Mouse (Mus musculus) embryonic stem cell, embryonic (primary cell): ENCODE data around the gene Syne3.

Experiments
- CTCF ChIA-PET, 4 experiments: fragments of 300-600 bp in 2 of 4; fragments of 350-600 bp in 2 of 4; sonication (Branson Sonifier 250); formaldehyde crosslinking; loops; one replicate each; lab custom pipeline; 2022; ENCODE audit warnings: inconsistent platforms in 2 of 4; lab: Charles Lee
- POLR2A ChIA-PET, 4 experiments: fragments of 300-600 bp in 2 of 4; fragments of 350-600 bp in 2 of 4; sonication (Branson Sonifier 250); formaldehyde crosslinking; loops; one replicate each; lab custom pipeline; 2022; ENCODE audit warnings: antibody characterized with exemption in 4 of 4, inconsistent platforms in 1 of 4; lab: Charles Lee

Syne3 gene

DNA sequence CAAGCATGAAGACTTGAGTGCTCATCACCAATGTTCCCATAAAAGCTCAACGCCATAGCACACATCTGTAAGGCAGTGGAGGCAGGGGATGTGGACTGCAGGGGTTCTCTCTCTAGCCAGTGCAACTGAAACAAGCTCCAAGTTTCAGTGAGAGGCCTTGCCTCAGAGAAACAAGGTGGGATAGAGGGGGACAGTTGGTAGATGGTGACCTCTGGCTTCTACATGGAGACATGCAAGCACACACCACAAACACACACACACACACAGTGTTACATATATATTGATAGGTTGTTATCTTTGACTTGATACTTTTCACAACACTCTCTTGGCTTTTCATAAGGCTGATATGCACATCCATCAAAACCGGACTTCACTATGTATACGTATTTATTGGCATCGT lies 2.7 kb upstream of the Syne3 start:
- POLR2A ChIA-PET = interaction anchor here in 2 of 4 experiments (0.6 to 1.5 kb wide), 8 partner anchors 9 to 213 kb away, joined by 3 to 4 read pairs (median 3); no protein-coding TSS in a partner anchor

DNA sequence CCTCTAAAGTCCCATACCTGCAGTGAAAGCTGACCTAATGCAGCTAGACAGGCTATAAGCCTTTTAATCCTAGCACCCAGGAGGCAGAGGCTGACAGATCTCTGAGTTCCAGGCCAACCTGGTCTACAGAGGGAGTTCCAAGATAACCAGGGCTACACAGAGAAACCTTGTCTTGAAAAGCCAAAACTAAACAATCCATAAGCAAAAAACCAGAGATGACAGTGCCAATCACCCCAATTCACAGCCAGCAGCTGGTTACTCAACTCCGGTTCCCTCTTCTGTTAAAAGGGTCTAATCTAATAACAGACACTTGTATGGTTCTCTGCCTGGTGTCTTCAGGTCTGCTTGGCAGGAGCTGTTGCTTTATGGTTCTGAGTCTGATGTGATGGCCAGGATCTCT lies 2.0 kb upstream of the Syne3 start:
- CTCF ChIA-PET = interaction anchor here in 2 of 4 experiments (0.5 to 1.6 kb wide), 3 partner anchors 16 to 593 kb away, joined by 3 to 6 read pairs (median 4); no protein-coding TSS in a partner anchor
- POLR2A ChIA-PET = interaction anchor here in 1 of 4 experiments (0.8 to 1.5 kb wide), 8 partner anchors 9 to 213 kb away, joined by 3 to 4 read pairs (median 3); partner anchors contain the start of gene Glrx5

More for the DNA sequence above, 2.7 kb upstream of the Syne3 start:
- CTCF ChIA-PET = interaction anchor here in 2 of 4 experiments (0.6 to 1.7 kb wide), 6 partner anchors 15 to 486 kb away, joined by 3 to 5 read pairs (median 4); no protein-coding TSS in a partner anchor

DNA sequence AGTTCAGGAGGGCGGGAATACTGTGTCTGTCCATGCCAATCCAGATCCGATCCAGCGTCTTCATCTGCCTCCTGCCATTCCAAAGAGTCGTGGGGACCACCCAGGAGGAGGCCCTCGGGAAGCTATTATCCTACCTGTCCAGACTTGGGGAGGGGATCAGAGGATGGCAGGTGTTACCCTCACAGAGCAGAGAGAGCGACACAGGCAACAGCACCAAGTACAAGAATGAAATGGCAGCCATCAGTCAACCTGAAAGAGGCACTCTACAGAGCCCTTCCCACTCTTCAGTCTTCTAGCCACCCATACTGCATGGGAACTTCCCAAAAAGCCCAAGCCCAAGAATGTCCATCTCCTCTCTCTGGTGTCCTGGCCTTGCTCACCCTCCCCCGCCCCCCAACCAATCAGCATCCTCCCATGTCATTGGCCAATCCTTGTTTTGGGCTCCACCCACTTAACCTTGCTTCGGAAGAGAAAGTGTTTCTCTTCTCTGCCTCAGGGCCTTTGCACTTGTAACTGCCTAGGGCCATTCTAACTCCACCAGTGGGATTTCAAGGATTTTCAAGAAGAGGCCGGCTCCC lies 693 bp upstream of the Syne3 start:
- ChIA-PET POLR2A (interaction anchor here in 1 of 4 experiments (1.5 to 2.9 kb wide), 3 partner anchors 10 to 249 kb away, joined by 4 to 20 read pairs (median 14); no protein-coding TSS in a partner anchor), CTCF (interaction anchor here in 2 of 4 experiments (0.5 to 1.9 kb wide), 4 partner anchors 15 to 94 kb away, joined by 3 to 13 read pairs (median 4); no protein-coding TSS in a partner anchor)

DNA sequence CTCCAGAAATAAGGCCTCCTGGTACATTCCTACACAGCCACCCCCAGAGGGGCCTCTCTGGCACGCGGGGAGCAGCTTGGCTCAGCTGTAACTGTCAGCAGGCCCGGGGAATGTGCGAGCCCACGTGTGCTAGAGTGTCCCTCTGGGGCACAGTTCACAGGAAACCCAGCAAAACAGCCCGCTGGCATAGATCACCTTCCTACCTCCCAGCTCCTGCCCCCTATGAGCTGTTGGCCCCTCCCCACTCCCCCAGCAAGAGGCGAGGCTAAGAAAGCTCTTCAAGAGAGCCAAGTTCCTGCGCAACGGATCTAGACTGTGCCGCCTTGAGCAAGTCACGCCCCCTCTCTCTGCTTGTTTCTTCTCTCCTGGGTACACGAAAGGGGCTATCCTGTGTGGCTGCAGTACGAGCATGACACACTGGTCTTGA lies 844 bp downstream of the Syne3 start:
- ChIA-PET POLR2A (interaction anchor here in 3 of 4 experiments (0.5 to 2.9 kb wide), 12 partner anchors 8 to 574 kb away, joined by 3 to 20 read pairs (median 5); partner anchors contain the start of gene Glrx5 (in 1 of the 3)), CTCF (interaction anchor here (0.6 to 1.9 kb wide), 10 partner anchors 17 to 459 kb away, joined by 3 to 13 read pairs (median 3); no protein-coding TSS in a partner anchor)

DNA sequence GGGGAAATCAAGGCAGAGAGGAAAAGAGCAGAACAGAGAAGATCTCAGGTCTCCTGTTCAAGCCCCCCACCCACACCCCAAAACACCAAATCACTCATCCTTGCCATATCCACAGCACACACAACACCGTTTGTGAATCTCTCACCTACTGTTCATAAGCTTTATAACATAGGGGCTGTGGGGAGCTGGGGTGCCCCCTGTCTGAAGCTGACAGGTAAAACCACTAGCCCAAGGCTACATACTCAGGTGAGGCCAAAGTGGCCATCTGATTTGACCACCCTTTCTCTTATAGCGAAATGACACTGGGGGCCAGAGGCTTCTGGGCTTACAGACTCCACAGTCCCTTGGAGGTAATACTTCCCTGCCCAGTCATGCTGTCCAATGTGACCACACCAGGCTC lies 1.5 kb downstream of the Syne3 start:
- ChIA-PET POLR2A (interaction anchor here in 3 of 4 experiments (0.7 to 2.9 kb wide), 9 partner anchors 9 to 24 kb away, joined by 3 to 20 read pairs (median 5); partner anchors contain the start of gene Glrx5 (in 1 of the 3)), CTCF (interaction anchor here in 3 of 4 experiments (0.6 to 1.9 kb wide), 9 partner anchors 17 to 460 kb away, joined by 3 to 13 read pairs (median 3); no protein-coding TSS in a partner anchor)

DNA sequence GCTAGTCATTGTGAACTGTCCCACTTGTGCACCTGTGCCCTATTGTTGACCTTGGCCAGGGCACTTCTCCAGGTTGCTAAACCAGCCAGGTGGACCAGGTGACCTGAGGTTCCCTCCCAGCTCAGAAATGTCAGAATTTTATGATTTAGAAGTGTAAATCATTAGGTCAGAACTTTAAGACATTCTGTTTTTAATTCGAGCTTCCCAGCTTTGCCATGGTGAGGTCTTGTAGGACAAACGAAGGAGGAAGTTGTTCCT lies 4.0 kb downstream of the Syne3 start:
- POLR2A ChIA-PET = interaction anchor here in 1 of 4 experiments (0.7 kb wide), 1 partner anchor 21 kb away, joined by 3 read pairs; no protein-coding TSS in a partner anchor
- CTCF ChIA-PET = interaction anchor here in 2 of 4 experiments (0.5 to 1.4 kb wide), 4 partner anchors 17 to 438 kb away, joined by 3 to 9 read pairs (median 6); no protein-coding TSS in a partner anchor

DNA sequence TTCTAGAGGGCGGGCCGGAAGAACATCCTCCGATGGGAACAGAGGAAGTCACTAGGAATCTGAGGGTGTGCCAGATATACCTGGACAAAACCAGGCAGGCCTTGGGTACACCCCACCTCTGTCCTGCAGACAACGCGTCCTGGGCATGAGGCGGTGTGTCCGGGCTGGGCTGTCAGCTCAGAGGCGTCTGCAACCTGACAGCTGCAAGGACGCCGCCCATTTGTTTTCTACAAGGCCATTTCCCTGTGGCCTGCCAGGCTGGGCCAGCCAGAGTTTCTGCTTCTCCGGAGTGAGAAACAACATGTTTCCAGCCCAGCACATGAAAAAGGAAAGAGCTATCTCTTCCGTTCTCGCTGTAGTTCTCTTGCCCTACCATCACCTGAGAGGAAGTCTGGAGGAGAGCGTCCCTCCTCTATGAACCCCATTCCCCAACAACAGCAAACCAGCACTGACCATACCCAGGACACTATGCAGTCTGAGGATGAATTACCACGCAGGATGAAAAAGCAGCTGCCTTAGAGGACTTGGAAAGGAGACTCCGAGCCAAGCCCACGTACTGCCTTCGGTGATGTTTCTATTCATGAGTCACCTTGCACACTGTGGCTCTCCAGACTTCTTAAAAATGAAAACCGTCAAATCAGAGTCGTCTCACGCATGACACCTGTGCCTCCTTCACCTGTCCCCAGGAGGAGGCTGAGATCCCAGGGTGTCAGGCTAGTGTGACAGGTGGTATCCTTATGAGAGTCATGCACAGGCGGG lies 4.5 kb downstream of the Syne3 start:
- ChIA-PET POLR2A (interaction anchor here in 1 of 4 experiments (1.6 kb wide), 1 partner anchor 23 kb away, joined by 3 read pairs; no protein-coding TSS in a partner anchor), CTCF (interaction anchor here (0.5 to 2.6 kb wide), 6 partner anchors 17 to 493 kb away, joined by 3 to 14 read pairs (median 6); no protein-coding TSS in a partner anchor)

DNA sequence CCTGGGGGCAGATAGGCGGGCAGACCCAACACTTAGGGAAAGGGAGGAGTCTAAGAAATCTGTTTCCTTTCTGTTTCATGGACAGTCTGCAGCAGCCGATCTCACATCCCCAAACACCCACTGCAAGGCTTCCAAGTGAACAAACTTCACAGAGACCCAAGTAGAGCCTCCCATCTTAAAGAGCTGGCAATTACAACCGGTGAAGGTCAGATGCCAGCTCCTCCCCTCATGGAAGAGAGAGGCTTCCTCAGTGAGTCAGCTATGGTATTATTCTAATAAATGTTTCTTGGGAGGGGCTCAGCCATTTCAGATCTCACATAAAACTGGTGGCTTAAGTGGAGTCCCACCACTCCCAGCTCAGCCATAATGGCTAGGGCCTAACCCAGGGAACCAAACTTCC lies 5.9 kb downstream of the Syne3 start:
- ChIA-PET CTCF (interaction anchor here in 3 of 4 experiments (0.6 to 2.6 kb wide), 7 partner anchors 17 to 70 kb away, joined by 3 to 16 read pairs (median 3); no protein-coding TSS in a partner anchor), POLR2A (interaction anchor here in 2 of 4 experiments (0.6 to 1.6 kb wide), 3 partner anchors 8 to 24 kb away, joined by 3 to 5 read pairs (median 3); no protein-coding TSS in a partner anchor)

DNA sequence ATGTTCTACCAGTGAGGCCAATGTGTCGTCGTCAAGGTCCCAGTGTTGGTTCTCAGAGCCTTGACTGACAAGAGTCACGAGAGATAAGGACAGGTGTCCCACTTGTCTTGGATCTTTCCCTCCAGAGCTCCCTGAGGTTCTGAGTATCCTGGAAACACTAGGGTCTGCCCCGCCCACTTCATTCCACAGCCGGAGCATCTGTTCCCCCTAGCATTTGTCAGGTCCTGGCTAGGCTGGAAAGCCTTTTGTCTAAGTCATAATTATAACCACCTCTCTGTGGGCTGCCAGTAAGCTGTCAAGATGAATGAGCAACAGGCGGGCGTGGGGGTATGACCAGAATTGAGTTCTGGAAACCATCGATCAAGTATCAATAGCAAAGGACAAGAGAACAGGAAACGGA lies 6.5 kb downstream of the Syne3 start:
- CTCF ChIA-PET = interaction anchor here in 3 of 4 experiments (0.8 to 2.6 kb wide), 10 partner anchors 17 to 71 kb away, joined by 3 to 16 read pairs (median 5); no protein-coding TSS in a partner anchor
- POLR2A ChIA-PET = interaction anchor here in 3 of 4 experiments (0.6 to 1.5 kb wide), 7 partner anchors 8 to 242 kb away, joined by 3 to 5 read pairs (median 3); partner anchors contain the start of gene Glrx5 (in 1 of the 3)

DNA sequence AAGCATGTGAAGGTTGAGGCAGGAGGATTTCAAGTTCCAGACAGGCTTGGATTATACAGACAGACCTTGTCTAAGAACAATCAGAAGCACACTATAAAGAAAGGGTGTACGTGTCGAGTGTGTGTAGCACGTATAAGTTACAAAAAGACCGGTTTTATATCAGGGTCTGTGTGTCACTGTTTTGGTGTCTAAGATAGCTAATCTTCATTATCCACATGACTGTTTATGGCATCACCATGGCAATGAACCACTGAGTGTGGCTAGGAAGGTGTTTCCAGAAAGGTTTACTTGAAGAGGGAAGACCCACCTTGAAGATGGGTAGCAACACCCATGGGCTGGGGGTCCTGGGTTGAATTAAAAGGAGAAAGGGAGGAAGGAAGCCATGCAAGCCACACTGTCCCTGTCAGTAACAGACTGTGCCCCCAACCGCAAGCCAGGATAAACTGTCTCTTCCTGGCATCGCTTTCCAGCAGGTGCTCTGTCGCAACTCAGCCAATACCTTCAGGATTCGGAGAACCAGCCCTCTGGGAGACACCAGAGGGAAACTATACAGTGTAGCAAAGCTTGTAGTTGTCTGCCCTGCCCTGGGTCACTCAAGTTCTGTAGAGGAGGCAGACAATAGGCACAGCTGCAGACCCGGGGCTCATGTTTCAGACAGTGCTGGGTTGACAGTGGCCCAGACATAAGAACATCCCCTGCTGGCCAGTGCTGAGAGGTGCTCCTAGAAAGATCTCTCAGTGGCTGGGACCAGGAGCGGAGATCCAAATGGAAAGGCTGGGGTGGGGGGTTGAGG lies 7.1 kb downstream of the Syne3 start:
- CTCF ChIA-PET = interaction anchor here in 3 of 4 experiments (0.8 to 2.6 kb wide), 12 partner anchors 16 to 71 kb away, joined by 3 to 16 read pairs (median 4); no protein-coding TSS in a partner anchor
- POLR2A ChIA-PET = interaction anchor here in 3 of 4 experiments (0.6 to 1.5 kb wide), 8 partner anchors 9 to 241 kb away, joined by 3 to 5 read pairs (median 3); partner anchors contain the start of gene Glrx5 (in 1 of the 3)

DNA sequence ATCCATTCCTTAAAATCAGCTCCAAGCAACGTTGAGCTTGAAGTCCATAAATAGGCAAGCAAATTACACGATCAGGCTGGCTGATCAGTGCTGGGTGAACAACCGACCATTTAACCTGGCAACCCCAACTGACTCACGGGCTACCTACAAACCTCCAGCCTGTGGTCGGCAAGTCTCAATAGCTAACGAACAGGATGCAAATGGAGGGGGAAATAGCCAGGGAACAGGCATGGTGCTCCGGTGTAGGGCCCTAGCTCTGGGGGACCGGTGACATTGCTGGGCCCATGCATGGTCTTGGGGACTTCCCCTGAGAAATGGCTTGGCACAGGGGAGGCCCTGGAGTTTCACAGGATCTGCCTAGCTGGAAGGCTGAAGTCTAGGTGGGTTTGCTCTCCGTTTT lies 8.3 kb downstream of the Syne3 start:
- POLR2A ChIA-PET = interaction anchor here in 2 of 4 experiments (0.6 to 2.0 kb wide), 9 partner anchors 8 to 104 kb away, joined by 3 to 8 read pairs (median 4); partner anchors contain the start of genes Glrx5 (in 1 of the 2) and Syne3 (in 1 of the 2)

DNA sequence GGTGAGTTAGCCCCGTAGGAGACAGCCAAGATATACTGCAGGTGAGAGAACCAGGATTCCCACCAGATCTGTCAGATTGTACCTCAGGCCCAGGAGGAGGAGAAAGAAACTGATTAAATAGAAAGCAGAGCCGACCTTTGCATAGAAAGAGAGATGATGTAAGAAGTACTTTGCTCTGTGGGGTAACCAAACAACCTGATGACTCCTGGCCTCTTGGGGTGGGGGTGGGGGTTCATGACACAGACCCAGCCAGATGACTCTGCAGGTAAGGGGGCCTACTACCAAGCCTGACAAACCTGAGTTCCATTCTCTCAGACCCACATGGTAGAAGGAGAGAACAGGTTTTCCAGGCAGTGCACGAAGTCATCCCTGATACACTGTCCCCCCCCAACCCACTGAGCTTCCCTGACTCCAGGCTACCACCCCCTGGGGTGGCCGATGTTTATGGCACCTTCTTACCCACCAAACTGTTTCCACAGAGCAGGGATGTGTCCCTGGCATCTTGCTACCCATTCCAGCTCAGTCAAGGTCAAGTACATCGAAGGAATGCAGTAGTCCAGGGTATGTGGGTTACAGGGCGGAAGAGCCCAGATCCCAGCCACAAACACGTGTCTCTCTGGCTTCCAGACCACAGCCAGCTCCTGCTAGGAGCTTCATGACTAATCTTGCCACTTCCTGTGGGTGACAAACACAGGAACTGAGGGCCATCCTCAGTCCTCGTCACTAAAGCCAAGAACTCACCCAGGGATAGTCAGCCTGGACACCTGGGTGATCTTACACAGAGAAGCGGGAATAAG lies 8.9 kb downstream of the Syne3 start:
- CTCF ChIA-PET = interaction anchor here (0.5 to 1.7 kb wide), 8 partner anchors 16 to 861 kb away, joined by 3 to 6 read pairs (median 4); no protein-coding TSS in a partner anchor
- POLR2A ChIA-PET = interaction anchor here in 3 of 4 experiments (0.6 to 2.8 kb wide), 17 partner anchors 9 to 239 kb away, joined by 3 to 20 read pairs (median 3); partner anchors contain the start of genes Syne3 (in 2 of the 3) and Glrx5 (in 1 of the 3)

More for the DNA sequence above, 8.3 kb downstream of the Syne3 start:
- CTCF ChIA-PET = interaction anchor here (0.5 to 1.8 kb wide), 7 partner anchors 16 to 860 kb away, joined by 3 to 6 read pairs (median 4); no protein-coding TSS in a partner anchor

DNA sequence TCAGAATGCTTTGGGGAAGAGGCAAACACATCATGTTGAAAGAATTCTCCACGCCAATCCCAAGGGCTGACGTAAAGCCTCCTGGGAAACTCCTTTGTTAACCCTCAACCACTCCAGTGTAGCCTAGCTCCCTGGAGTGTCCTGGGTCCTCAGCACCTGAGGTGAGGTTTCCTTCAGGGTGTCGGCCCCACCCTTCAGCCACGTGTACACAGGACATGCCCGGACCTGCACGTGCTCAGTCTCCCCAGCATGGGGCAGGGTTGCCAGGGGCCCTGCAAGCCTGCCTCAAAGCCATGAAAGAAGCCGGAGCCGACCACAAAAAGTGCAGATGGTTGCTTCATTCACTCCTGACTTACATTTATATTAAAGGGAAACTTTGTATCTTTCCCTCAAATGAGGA lies 10.4 kb downstream of the Syne3 start:
- POLR2A ChIA-PET = interaction anchor here in 3 of 4 experiments (1.0 to 2.8 kb wide), 7 partner anchors 9 to 238 kb away, joined by 3 to 20 read pairs (median 3); partner anchors contain the start of gene Syne3 (in 1 of the 3)

DNA sequence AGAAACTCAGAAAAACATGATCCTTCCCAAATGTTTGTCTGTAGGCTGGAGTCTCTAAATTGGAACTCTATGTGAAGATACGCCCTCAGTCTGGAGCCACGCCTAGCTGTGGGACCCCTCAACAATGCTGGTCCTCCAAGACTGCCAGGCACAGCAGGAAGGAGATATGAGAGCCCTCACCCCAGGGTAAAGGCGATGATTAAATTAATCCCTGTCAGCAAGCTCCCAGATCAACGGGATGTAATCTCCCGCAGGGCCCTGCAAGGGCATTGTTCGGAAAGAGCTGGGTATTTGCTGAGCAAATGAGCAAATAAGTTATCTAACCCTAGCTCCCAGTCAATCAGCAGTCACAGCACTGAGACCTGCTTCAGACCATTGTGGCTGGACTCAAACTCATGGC lies 11.1 kb downstream of the Syne3 start:
- POLR2A ChIA-PET = interaction anchor here in 2 of 4 experiments (0.6 to 2.8 kb wide), 6 partner anchors 8 to 101 kb away, joined by 3 to 20 read pairs (median 4); partner anchors contain the start of gene Syne3 (in 1 of the 2)
- CTCF ChIA-PET = interaction anchor here (0.6 to 1.6 kb wide), 8 partner anchors 11 to 926 kb away, joined by 3 to 4 read pairs (median 3); no protein-coding TSS in a partner anchor

More for the DNA sequence above, 10.4 kb downstream of the Syne3 start:
- CTCF ChIA-PET = interaction anchor here in 3 of 4 experiments (0.6 to 1.6 kb wide), 6 partner anchors 11 to 105 kb away, joined by 3 to 4 read pairs (median 3); no protein-coding TSS in a partner anchor

DNA sequence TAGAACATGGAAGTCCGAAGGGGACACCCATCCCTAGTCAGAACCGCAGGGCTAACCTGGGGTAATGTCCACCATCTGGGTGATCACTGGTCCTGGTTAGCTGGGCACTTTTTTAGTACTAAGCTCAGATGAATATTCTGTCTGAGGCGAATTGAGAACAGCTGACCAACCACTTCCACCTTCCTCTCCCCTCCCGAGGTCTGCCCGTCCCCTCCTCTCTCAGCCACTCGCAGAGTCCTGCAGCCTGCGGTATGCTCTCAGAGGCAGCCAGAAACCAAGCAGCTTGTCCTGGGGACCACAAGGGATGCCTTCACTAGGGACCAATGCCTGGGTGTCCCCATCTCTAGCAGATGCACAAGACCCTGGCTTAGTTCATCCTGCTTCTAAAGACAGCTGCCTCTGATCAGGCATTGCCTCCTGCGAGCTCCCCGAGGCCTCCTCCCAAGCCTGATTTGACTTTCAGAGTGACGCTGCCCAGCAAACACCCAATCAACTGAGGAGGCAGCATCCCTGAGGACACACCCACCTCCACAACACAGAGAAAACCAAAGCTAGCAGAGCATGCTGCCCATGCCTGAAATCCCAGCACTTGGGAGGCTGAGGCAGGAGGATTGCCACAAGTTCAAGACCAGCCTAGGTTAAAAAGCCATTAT lies 11.8 kb downstream of the Syne3 start:
- ChIA-PET CTCF (interaction anchor here (0.6 to 1.3 kb wide), 8 partner anchors 13 to 926 kb away, joined by 3 to 9 read pairs (median 3); no protein-coding TSS in a partner anchor), POLR2A (interaction anchor here in 3 of 4 experiments (0.5 to 2.8 kb wide), 6 partner anchors 9 to 224 kb away, joined by 3 to 20 read pairs (median 4); partner anchors contain the start of gene Syne3 (in 1 of the 3))
